Mouse (Mus musculus): ENCODE results near the gene Wbp1. TPM values are rescaled to one million over a fixed set of nuclear protein-coding genes. Genes with fewer than 3 reads are reported as not detected.
A peak's percentile ranks its signal among the peaks of the same experiment; 100 is the strongest.

Wbp1 gene
- 123 and 125 TPM in 2 replicates for polyA plus RNA-seq (2014; fragmentation: Nextera tagmentation; extraction: Ambion mirVana)

- under 1% methylated on average over 38 of the region's 38 CpGs for WGBS
Observed at GRCm38 (mm10) chr6:83120930-83121862, at the start of gene Wbp1. Gene Wbp1, minus strand, starts transcription at chr6:83121559.

GRCm38 (mm10) chr6:83171063-83171462 is 49.7 kb upstream of the Wbp1 start:
- Histone ChIP-seq H3K27me3 (ENCODE audit: control insufficient read depth, insufficient read depth, low read length) (no peaks in the 10 kb centered on the region), H3K27ac (ENCODE audit: low read depth, low read length) (no peak overlapping the region), H3K4me2 (replicated peaks; ENCODE audit: low read depth, low read length) (no peak overlapping the region), H3K9ac (ENCODE audit: low read depth, low read length) (no peak overlapping the region), H3K4me1 (ENCODE audit: control insufficient read depth, insufficient read depth, low read length) (peaks cover 9% of the 10 kb centered on the region), H3K36me3 (ENCODE audit: control insufficient read depth, insufficient read depth, low read length) (peaks cover under 1% of the 10 kb centered on the region; the same call in 1 of the 2 replicates), H3K4me3 (ENCODE audit: low read length) (no peak overlapping the region), H3K9me3 (ENCODE audit: control insufficient read depth, low read length) (no peaks in the 10 kb centered on the region)
- 77% methylated on average over 5 of the region's 5 CpGs for WGBS
- no peak for ATAC-seq (ENCODE audit: low FRiP score, low TSS enrichment)

More at GRCm38 (mm10) chr6:83120930-83121862, at the start of gene Wbp1:
- Histone ChIP-seq H3K27ac (ENCODE audit: low read depth, low read length) (peak within 1 kb of the TSS; percentile 98), H3K4me3 (ENCODE audit: low read length) (peak within 1 kb of the TSS; percentile 70), H3K4me2 (replicated peaks; ENCODE audit: low read depth, low read length) (peak within 1 kb of the TSS; percentile 75), H3K9ac (ENCODE audit: low read depth, low read length) (peak within 1 kb of the TSS; percentile 77), H3K27me3 (ENCODE audit: control insufficient read depth, insufficient read depth, low read length) (no peaks in the 10 kb centered on the region), H3K9me3 (ENCODE audit: control insufficient read depth, low read length) (no peaks in the 10 kb centered on the region), H3K4me1 (ENCODE audit: control insufficient read depth, insufficient read depth, low read length) (peaks cover 42% of the 10 kb centered on the region), H3K36me3 (ENCODE audit: control insufficient read depth, insufficient read depth, low read length) (peaks cover 32% of the 10 kb centered on the region)
- peak; percentile 93 for ATAC-seq (ENCODE audit: low FRiP score, low TSS enrichment)

DNA sequence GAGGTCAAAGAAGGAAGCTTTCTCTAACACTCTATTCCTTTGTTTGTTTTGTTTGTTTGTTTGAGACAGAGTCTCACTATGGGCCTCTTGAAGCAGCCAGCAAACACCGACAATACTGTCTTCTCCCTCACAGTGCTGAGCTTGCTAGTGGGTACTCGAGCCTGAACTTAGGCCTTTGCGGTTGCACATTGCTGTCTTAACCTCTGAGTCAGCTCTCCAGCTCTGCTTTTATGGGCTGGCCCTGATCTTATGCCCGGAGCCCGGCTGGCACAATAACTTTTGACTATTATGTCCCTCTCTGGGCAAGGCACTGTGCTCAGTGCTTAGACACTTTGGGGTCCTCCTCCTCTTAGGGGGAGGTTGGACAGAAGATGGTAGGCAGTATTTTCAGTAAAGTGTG is 48.5 kb upstream of the Wbp1 start:
- H3K27me3 ChIP-seq (ENCODE audit: control insufficient read depth, insufficient read depth, low read length): no peaks in the 10 kb centered on the region
- no peaks in the 10 kb centered on the region for H3K36me3 ChIP-seq (ENCODE audit: control insufficient read depth, insufficient read depth, low read length)
- H3K4me2 ChIP-seq (replicated peaks; ENCODE audit: low read depth, low read length): no peak overlapping the region
- 46% methylated on average over 5 of the region's 5 CpGs for WGBS
- ATAC-seq (ENCODE audit: low FRiP score, low TSS enrichment): no peak
- H3K27ac ChIP-seq (ENCODE audit: low read depth, low read length): no peak overlapping the region
- H3K9me3 ChIP-seq (ENCODE audit: control insufficient read depth, low read length): no peaks in the 10 kb centered on the region
- peaks cover 12% of the 10 kb centered on the region for H3K4me1 ChIP-seq (ENCODE audit: control insufficient read depth, insufficient read depth, low read length)
- H3K4me3 ChIP-seq (ENCODE audit: low read length): no peak overlapping the region
- no peak overlapping the region for H3K9ac ChIP-seq (ENCODE audit: low read depth, low read length)

GRCm38 (mm10) chr6:83166243-83166630 is 44.9 kb upstream of the Wbp1 start:
- Histone ChIP-seq H3K4me1 (ENCODE audit: control insufficient read depth, insufficient read depth, low read length) (peaks cover 29% of the 10 kb centered on the region), H3K27ac (ENCODE audit: low read depth, low read length) (peak overlapping the region; percentile 74; the same call in 1 of the 2 replicates), H3K4me2 (replicated peaks; ENCODE audit: low read depth, low read length) (peak overlapping the region; percentile 88), H3K27me3 (ENCODE audit: control insufficient read depth, insufficient read depth, low read length) (peaks cover 12% of the 10 kb centered on the region), H3K36me3 (ENCODE audit: control insufficient read depth, insufficient read depth, low read length) (no peaks in the 10 kb centered on the region), H3K9ac (ENCODE audit: low read depth, low read length) (peak overlapping the region; percentile 82), H3K4me3 (ENCODE audit: low read length) (peak overlapping the region; percentile 93), H3K9me3 (ENCODE audit: control insufficient read depth, low read length) (no peaks in the 10 kb centered on the region)
- peak; percentile 1; the same call in 1 of the 2 replicates for ATAC-seq (ENCODE audit: low FRiP score, low TSS enrichment)
- under 1% methylated on average over 12 of the region's 12 CpGs for WGBS

DNA sequence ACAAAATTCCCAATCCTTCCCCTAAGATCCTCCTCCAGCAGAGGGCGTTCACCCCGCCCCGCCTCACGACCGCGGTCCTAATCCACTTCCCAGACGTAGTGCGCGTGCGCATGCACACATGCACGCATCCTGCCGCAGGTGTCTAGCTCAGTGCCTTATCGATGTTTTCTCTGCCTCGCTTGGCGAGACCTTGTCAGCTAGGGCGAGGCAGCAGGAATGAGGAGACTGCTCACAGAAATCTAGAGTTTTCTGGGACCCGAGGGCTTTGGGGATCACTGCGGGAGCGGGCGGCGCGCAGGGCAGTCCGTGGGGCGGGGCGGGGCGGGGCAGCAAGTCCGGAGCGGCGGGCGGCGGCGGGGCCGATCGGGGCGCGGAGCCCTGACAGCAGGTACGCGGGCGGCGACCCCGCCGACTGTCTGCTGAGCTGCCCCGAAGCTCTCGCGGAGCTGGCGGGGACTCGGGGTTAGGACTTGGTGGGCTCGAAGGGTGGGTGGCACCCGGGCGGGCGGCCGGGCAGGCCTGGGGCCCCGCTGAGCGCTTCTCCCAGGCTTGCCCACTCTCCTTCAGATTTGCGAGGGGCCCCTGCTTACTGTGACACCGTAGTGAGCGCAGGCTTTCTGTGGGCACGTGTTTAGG is 44.4 kb upstream of the Wbp1 start, which contains the start of gene Dctn1:
TSS of gene Dctn1 (plus strand) at position 314 of the 636 bp plus-strand sequence.
- Histone ChIP-seq H3K9ac (ENCODE audit: low read depth, low read length) (peak within 1 kb of the TSS; percentile 82), H3K4me1 (ENCODE audit: control insufficient read depth, insufficient read depth, low read length) (peaks cover 29% of the 10 kb centered on the region), H3K9me3 (ENCODE audit: control insufficient read depth, low read length) (no peaks in the 10 kb centered on the region), H3K36me3 (ENCODE audit: control insufficient read depth, insufficient read depth, low read length) (no peaks in the 10 kb centered on the region), H3K4me3 (ENCODE audit: low read length) (peak within 1 kb of the TSS; percentile 93), H3K4me2 (replicated peaks; ENCODE audit: low read depth, low read length) (peak within 1 kb of the TSS; percentile 88), H3K27ac (ENCODE audit: low read depth, low read length) (peak within 1 kb of the TSS; percentile 74), H3K27me3 (ENCODE audit: control insufficient read depth, insufficient read depth, low read length) (peaks cover 17% of the 10 kb centered on the region)
- peak; percentile 85 for ATAC-seq (ENCODE audit: low FRiP score, low TSS enrichment)
- under 1% methylated on average over 56 of the region's 58 CpGs for WGBS

DNA sequence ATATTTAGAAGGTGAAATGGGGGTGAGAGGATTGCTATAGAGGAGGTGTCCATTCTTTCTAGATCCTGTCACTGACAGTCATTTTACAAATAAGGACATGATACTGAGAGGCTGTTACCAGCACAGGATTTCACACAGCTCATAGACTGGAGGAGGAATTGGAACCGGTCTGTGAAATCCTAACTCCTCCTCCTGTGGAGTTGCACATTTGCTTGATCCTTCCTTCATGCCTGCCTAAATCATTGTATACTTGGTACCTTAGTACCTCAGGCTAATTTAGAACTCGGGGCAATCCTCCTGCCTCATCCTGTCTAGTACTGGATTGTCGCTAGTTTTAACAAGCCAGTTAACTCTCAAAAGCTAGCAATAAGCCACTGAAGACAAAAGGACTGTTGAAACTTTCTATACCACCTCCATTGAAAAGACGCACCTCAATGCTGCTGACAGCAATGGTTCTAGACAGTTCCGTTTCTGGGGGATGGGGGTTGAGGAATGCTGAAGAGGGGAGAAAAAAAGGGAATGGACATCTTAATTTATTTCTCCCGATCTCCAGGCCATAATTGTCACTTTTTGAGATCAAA is 43.8 kb upstream of the Wbp1 start:
- peak overlapping the region; percentile 88 for H3K4me2 ChIP-seq (replicated peaks; ENCODE audit: low read depth, low read length)
- H3K27me3 ChIP-seq (ENCODE audit: control insufficient read depth, insufficient read depth, low read length): peaks cover 20% of the 10 kb centered on the region
- H3K27ac ChIP-seq (ENCODE audit: low read depth, low read length): peak overlapping the region; percentile 74
- no peaks in the 10 kb centered on the region for H3K9me3 ChIP-seq (ENCODE audit: control insufficient read depth, low read length)
- WGBS: 5% methylated on average over 6 of the region's 6 CpGs
- peak overlapping the region; percentile 93 for H3K4me3 ChIP-seq (ENCODE audit: low read length)
- ATAC-seq (ENCODE audit: low FRiP score, low TSS enrichment): no peak
- no peaks in the 10 kb centered on the region for H3K36me3 ChIP-seq (ENCODE audit: control insufficient read depth, insufficient read depth, low read length)
- H3K9ac ChIP-seq (ENCODE audit: low read depth, low read length): peak overlapping the region; percentile 82
- peaks cover 29% of the 10 kb centered on the region for H3K4me1 ChIP-seq (ENCODE audit: control insufficient read depth, insufficient read depth, low read length)

- Histone ChIP-seq H3K4me2 (replicated peaks; ENCODE audit: low read depth, low read length) (peak overlapping the region; percentile 61), H3K9ac (ENCODE audit: low read depth, low read length) (peak overlapping the region; percentile 43; the same call in 1 of the 2 replicates), H3K4me1 (ENCODE audit: control insufficient read depth, insufficient read depth, low read length) (peaks cover 29% of the 10 kb centered on the region), H3K27ac (ENCODE audit: low read depth, low read length) (no peak overlapping the region), H3K27me3 (ENCODE audit: control insufficient read depth, insufficient read depth, low read length) (peaks cover 20% of the 10 kb centered on the region), H3K4me3 (ENCODE audit: low read length) (peak overlapping the region; percentile 38), H3K9me3 (ENCODE audit: control insufficient read depth, low read length) (no peaks in the 10 kb centered on the region), H3K36me3 (ENCODE audit: control insufficient read depth, insufficient read depth, low read length) (no peaks in the 10 kb centered on the region)
- ATAC-seq (ENCODE audit: low FRiP score, low TSS enrichment): no peak; the same call in 1 of the 2 replicates
- under 1% methylated on average over 8 of the region's 8 CpGs for WGBS
Observed at GRCm38 (mm10) chr6:83162701-83163100, 41.3 kb upstream of the Wbp1 start.

GRCm38 (mm10) chr6:83161921-83162641 is 40.7 kb upstream of the Wbp1 start:
- Histone ChIP-seq H3K27me3 (ENCODE audit: control insufficient read depth, insufficient read depth, low read length) (peaks cover 20% of the 10 kb centered on the region), H3K36me3 (ENCODE audit: control insufficient read depth, insufficient read depth, low read length) (no peaks in the 10 kb centered on the region), H3K4me3 (ENCODE audit: low read length) (peak overlapping the region; percentile 38), H3K4me2 (replicated peaks; ENCODE audit: low read depth, low read length) (peak overlapping the region; percentile 61), H3K9me3 (ENCODE audit: control insufficient read depth, low read length) (no peaks in the 10 kb centered on the region), H3K27ac (ENCODE audit: low read depth, low read length) (no peak overlapping the region), H3K9ac (ENCODE audit: low read depth, low read length) (peak overlapping the region; percentile 43), H3K4me1 (ENCODE audit: control insufficient read depth, insufficient read depth, low read length) (peaks cover 29% of the 10 kb centered on the region)
- no peak; the same call in 1 of the 2 replicates for ATAC-seq (ENCODE audit: low FRiP score, low TSS enrichment)
- under 1% methylated on average over 49 of the region's 49 CpGs for WGBS

All from kidney, embryonic 14.5 days (tissue).